Mouse (Mus musculus) liver, embryonic 12.5 days (tissue): ENCODE results near the gene Olfr568. TPM values are rescaled to one million over a fixed set of nuclear protein-coding genes. Genes with fewer than 3 reads are reported as not detected.

ENCODE experiments used
- ATAC-seq: fragments of 200-750 bp; cut with Nextera tagmentation; 2 replicates; pipeline ENCODE4 v1.8.0; 2017; ENCODE audit warnings: moderate number of reproducible peaks, mild to moderate bottlenecking, moderate library complexity
- H3K27ac ChIP-seq: fragments of 300-500 bp; sonication (generic); 2 replicates; pipeline ENCODE4 v1.5.1; 2016; ENCODE audit warnings: mild to moderate bottlenecking
- H3K27me3 ChIP-seq: fragments of 300-500 bp; sonication (generic); replicated peaks from 2 replicates; pipeline ENCODE4 v1.6.1; 2016; ENCODE audit warnings: mild to moderate bottlenecking, moderate library complexity
- H3K36me3 ChIP-seq: fragments of 300-500 bp; sonication (generic); 2 replicates; pipeline ENCODE4 v1.6.1; 2016; ENCODE audit warnings: mild to moderate bottlenecking, moderate library complexity
- H3K4me1 ChIP-seq: fragments of 300-500 bp; sonication (generic); 2 replicates; pipeline ENCODE4 v1.6.1; 2016
- H3K4me2 ChIP-seq: fragments of 300-500 bp; sonication (generic); 2 replicates; pipeline ENCODE4 v1.6.1; 2016; ENCODE audit warnings: mild to moderate bottlenecking, moderate library complexity
- H3K4me3 ChIP-seq: fragments of 300-500 bp; sonication (generic); 2 replicates; pipeline ENCODE4 v1.5.1; 2016; ENCODE audit warnings: mild to moderate bottlenecking, moderate library complexity
- H3K9ac ChIP-seq: fragments of 300-500 bp; sonication (generic); 2 replicates; pipeline ENCODE4 v1.6.1; 2016; ENCODE audit warnings: mild to moderate bottlenecking, moderate library complexity
- H3K9me3 ChIP-seq: fragments of 300-500 bp; sonication (generic); replicated peaks from 2 replicates; pipeline ENCODE4 v1.6.1; 2016; ENCODE audit warnings: mild to moderate bottlenecking, moderate library complexity
- WGBS: fragments of 180-500 bp; shearing (Covaris S2); methylation state at CpG from one replicate; pipeline ENCODE4 v1.1.7; 2016; ENCODE audit not compliant: insufficient replicate concordance; 5-methylcytosine and 5-hydroxymethylcytosine counted together
- polyA plus RNA-seq: library from polyadenylated mRNA; unstranded; fragments of >200 nt; fragmentation: Nextera tagmentation; extraction: Ambion mirVana; gene quantifications from 2 replicates; pipeline ENCODE4 v1.2.1, GENCODE M21; 2016

The Olfr568 gene
- polyA plus RNA-seq = not detected in 2 replicates

- no peak for ATAC-seq
- Histone ChIP-seq H3K9ac (no peak within 1 kb of the TSS), H3K4me3 (no peak within 1 kb of the TSS)
Observed at GRCm38 (mm10) chr7:102876822-102877221, at the start of gene Olfr568. Gene Olfr568 (plus strand): TSS chr7:102877122.

DNA sequence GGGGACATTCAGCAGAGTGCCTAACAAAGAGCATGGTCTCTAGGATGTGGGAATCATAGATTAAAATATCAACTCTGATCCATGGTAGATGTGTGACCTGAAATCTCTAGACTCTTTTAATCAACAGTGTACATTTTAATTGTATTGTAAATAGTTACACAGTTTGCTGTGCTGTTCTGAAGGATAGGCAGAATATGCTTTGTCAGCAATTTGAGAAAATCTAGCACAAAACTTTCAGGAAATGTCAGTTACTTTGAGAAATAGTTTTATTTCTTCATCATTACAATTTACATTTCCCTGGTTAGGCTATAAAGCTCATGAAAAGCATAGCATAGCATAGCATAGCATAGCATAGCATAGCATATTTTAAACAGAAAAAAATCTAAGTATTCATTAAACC, 21.1 kb upstream of the Olfr568 start:
- Histone ChIP-seq H3K4me1 (no peaks in the 10 kb centered on the region), H3K27me3 (no peaks in the 10 kb centered on the region), H3K4me2 (no peak overlapping the region), H3K27ac (no peak overlapping the region), H3K9me3 (no peaks in the 10 kb centered on the region), H3K4me3 (no peak overlapping the region), H3K9ac (no peak overlapping the region), H3K36me3 (no peaks in the 10 kb centered on the region)
- no peak for ATAC-seq

More at GRCm38 (mm10) chr7:102876822-102877221, at the start of gene Olfr568:
- Histone ChIP-seq H3K4me1 (no peaks in the 10 kb centered on the region), H3K36me3 (no peaks in the 10 kb centered on the region), H3K9me3 (no peaks in the 10 kb centered on the region), H3K27me3 (no peaks in the 10 kb centered on the region), H3K4me2 (no peak within 1 kb of the TSS), H3K27ac (no peak within 1 kb of the TSS)

GRCm38 (mm10) chr7:102858665-102859064, 18.3 kb upstream of the Olfr568 start, which contains the start of gene Olfr566:
Gene Olfr566 (minus strand): TSS chr7:102858765.
- Histone ChIP-seq H3K9ac (no peak within 1 kb of the TSS), H3K4me1 (no peaks in the 10 kb centered on the region), H3K9me3 (no peaks in the 10 kb centered on the region), H3K4me2 (no peak within 1 kb of the TSS), H3K4me3 (no peak within 1 kb of the TSS), H3K27ac (no peak within 1 kb of the TSS), H3K36me3 (no peaks in the 10 kb centered on the region), H3K27me3 (no peaks in the 10 kb centered on the region)
- 73% methylated on average over 1 of the region's 1 CpGs for WGBS
- no peak for ATAC-seq

DNA sequence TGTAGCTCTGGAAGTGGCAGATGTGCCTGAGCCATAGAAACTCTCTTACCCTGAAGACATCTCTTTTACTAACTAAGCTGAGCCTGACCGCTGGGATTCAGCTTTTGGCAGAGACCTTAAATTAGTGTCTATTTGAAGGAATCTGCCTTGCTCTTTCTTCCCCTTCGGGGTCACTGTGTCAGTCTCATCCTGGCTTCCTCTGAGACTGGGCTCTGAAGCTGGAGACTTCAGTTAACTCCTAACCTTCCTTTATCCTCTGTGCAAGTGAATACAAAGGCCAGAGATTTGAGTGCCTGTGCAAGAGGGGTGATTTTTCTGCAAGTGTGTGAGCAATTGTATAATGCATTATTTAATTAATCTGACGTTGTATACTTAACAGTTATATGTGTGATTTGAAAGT, 13.9 kb downstream of the Olfr568 start, which contains the start of gene Olfr569:
Gene Olfr569, minus strand, starts transcription at position 101 of the 400 bp plus-strand sequence.
- no peak within 1 kb of the TSS for H3K4me2 ChIP-seq
- H3K4me3 ChIP-seq = no peak within 1 kb of the TSS
- no peak within 1 kb of the TSS for H3K27ac ChIP-seq
- no peak within 1 kb of the TSS for H3K9ac ChIP-seq
- H3K9me3 ChIP-seq = no peaks in the 10 kb centered on the region
- ATAC-seq = no peak
- 53% methylated on average over 3 of the region's 3 CpGs for WGBS
- no peaks in the 10 kb centered on the region for H3K36me3 ChIP-seq
- no peaks in the 10 kb centered on the region for H3K27me3 ChIP-seq
- H3K4me1 ChIP-seq = no peaks in the 10 kb centered on the region

DNA sequence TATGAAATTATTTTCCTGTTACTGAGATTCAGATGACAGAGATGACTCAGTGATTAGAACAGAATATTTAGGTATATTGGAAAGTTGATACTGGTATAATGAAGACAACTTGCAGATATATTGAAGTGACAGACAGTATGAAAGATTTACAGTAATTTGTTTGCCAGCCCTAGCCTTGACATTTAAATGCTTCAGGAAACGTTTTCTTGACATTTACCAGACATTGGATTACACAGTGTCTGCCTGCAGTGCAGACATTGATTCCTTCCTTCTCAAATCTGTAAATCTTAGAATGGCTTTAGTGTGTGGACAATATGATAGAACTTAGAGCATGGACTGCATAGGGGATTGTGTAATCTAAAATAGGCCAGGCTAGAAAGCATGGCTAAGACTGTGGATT, 38.3 kb downstream of the Olfr568 start:
- Histone ChIP-seq H3K27me3 (no peaks in the 10 kb centered on the region), H3K27ac (no peak overlapping the region), H3K9ac (no peak overlapping the region), H3K4me2 (no peak overlapping the region), H3K36me3 (no peaks in the 10 kb centered on the region), H3K4me1 (no peaks in the 10 kb centered on the region), H3K9me3 (no peaks in the 10 kb centered on the region), H3K4me3 (no peak overlapping the region)
- 14% methylated on average over 1 of the region's 1 CpGs for WGBS
- no peak for ATAC-seq

GRCm38 (mm10) chr7:102916405-102916804, 39.5 kb downstream of the Olfr568 start:
- Histone ChIP-seq H3K4me2 (no peak overlapping the region), H3K27ac (no peak overlapping the region), H3K27me3 (no peaks in the 10 kb centered on the region), H3K36me3 (no peaks in the 10 kb centered on the region), H3K9ac (no peak overlapping the region), H3K4me3 (no peak overlapping the region), H3K9me3 (no peaks in the 10 kb centered on the region), H3K4me1 (no peaks in the 10 kb centered on the region)
- no peak for ATAC-seq
- 46% methylated on average over 5 of the region's 5 CpGs for WGBS

GRCm38 (mm10) chr7:102917032-102917875, 40.3 kb downstream of the Olfr568 start, which contains the start of gene Olfr571:
Gene Olfr571 (minus strand): TSS chr7:102917536.
- no peak within 1 kb of the TSS for H3K4me2 ChIP-seq
- ATAC-seq = no peak
- H3K27me3 ChIP-seq = no peaks in the 10 kb centered on the region
- H3K9me3 ChIP-seq = no peaks in the 10 kb centered on the region
- H3K9ac ChIP-seq = no peak within 1 kb of the TSS
- no peaks in the 10 kb centered on the region for H3K4me1 ChIP-seq
- H3K36me3 ChIP-seq = no peaks in the 10 kb centered on the region
- no peak within 1 kb of the TSS for H3K27ac ChIP-seq
- H3K4me3 ChIP-seq = no peak within 1 kb of the TSS
- 43% methylated on average over 4 of the region's 4 CpGs for WGBS

DNA sequence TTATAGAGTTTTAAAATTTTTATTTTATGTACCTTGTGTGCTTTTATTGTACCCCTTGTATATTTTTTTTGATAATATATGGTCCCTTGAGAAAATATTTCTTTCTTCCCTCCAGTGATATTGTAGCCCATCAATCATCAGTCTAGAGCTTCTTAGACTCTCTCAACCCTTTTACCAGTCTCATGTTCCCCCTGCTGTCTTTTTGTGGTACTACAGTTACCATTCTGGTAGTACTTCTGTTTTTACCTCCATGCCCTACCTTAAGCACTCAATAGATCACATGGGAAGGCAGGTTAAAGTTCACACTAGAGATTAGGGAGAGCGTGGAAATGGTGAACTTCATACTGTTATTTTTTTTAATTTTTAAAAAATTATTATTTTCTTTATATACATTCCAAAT, 42.7 kb downstream of the Olfr568 start:
- peak; percentile 60 for ATAC-seq
- Histone ChIP-seq H3K27ac (no peak overlapping the region), H3K4me3 (no peak overlapping the region), H3K4me1 (no peaks in the 10 kb centered on the region), H3K9me3 (no peaks in the 10 kb centered on the region), H3K9ac (no peak overlapping the region), H3K4me2 (no peak overlapping the region), H3K27me3 (no peaks in the 10 kb centered on the region), H3K36me3 (no peaks in the 10 kb centered on the region)
- 3% methylated on average over 1 of the region's 1 CpGs for WGBS

DNA sequence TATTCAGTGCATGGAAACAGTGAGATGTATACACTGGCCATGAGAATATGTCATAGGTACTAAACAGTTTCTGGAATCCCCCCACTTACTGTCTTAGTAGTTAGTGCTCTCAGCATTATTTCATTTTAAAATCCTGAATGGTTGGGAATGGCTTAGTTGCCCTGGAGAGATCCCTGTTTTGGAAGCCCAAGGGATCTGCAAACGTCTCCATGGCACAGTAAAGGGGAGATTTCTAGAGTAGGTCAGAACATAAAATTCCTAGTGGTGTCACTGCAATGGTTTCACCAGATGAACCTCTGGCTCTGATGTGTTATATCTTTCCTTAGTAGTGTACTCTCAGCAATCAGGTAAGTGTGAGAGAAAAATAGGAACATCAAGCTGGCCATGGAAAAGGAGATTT, 47.2 kb downstream of the Olfr568 start, which contains the start of gene Olfr572:
Gene Olfr572, plus strand, starts transcription at position 301 of the 400 bp plus-strand sequence.
- Histone ChIP-seq H3K27ac (no peak within 1 kb of the TSS), H3K4me1 (no peaks in the 10 kb centered on the region), H3K4me2 (no peak within 1 kb of the TSS), H3K27me3 (no peaks in the 10 kb centered on the region), H3K9ac (no peak within 1 kb of the TSS), H3K9me3 (no peaks in the 10 kb centered on the region), H3K36me3 (no peaks in the 10 kb centered on the region), H3K4me3 (no peak within 1 kb of the TSS)
- WGBS = 33% methylated on average over 1 of the region's 1 CpGs
- no peak for ATAC-seq

- Histone ChIP-seq H3K9me3 (no peaks in the 10 kb centered on the region), H3K4me2 (no peak overlapping the region), H3K4me3 (no peak overlapping the region), H3K27me3 (no peaks in the 10 kb centered on the region), H3K4me1 (no peaks in the 10 kb centered on the region), H3K9ac (no peak overlapping the region), H3K36me3 (no peaks in the 10 kb centered on the region), H3K27ac (no peak overlapping the region)
- WGBS = 43% methylated on average over 3 of the region's 3 CpGs
- no peak for ATAC-seq
Observed at GRCm38 (mm10) chr7:102927105-102927504, 50.2 kb downstream of the Olfr568 start.
